Mouse (Mus musculus) heart, postnatal 0 days (tissue): ENCODE measurements at regions not wholly inside any gene's neighbourhood (a gene's known extent, or its start where the extent isn't known, plus 50 kb on each side); places are given as distances from the start of the nearest gene placed in this dataset.

Experiments used
- ATAC-seq: fragments of 200-750 bp; cut with Nextera tagmentation; 2 replicates; pipeline ENCODE4 v1.8.0; 2017; ENCODE audit warnings: low read depth, moderate number of reproducible peaks, moderate library complexity; ENCODE audit not compliant: insufficient read depth
- DNase-seq: peaks from one replicate; pipeline ENCODE4 v3.0.0-alpha.2; 2016; ENCODE audit warnings: low spot score
- H3K27ac ChIP-seq: fragments of 300-500 bp; sonication (generic); 2 replicates; pipeline ENCODE4 v1.5.1; 2014; ENCODE audit warnings: low read depth, mild to moderate bottlenecking
- H3K27me3 ChIP-seq: fragments of 300-500 bp; sonication (generic); 2 replicates; pipeline ENCODE4 v1.6.1; 2014; ENCODE audit warnings: low read length, mixed read lengths; ENCODE audit not compliant: control insufficient read depth, insufficient read depth
- H3K36me3 ChIP-seq: fragments of 300-500 bp; sonication (generic); replicated peaks from 2 replicates; pipeline ENCODE4 v1.6.1; 2014; ENCODE audit warnings: low read length, mixed read lengths; ENCODE audit not compliant: control insufficient read depth, insufficient read depth
- H3K4me1 ChIP-seq: fragments of 300-500 bp; sonication (generic); 2 replicates; pipeline ENCODE4 v1.6.1; 2014; ENCODE audit warnings: antibody characterized with exemption; ENCODE audit not compliant: control insufficient read depth, insufficient read depth
- H3K4me2 ChIP-seq: fragments of 300-500 bp; sonication (generic); 2 replicates; pipeline ENCODE4 v1.6.1; 2014; ENCODE audit warnings: low read depth, mild to moderate bottlenecking, low read length, moderate library complexity
- H3K4me3 ChIP-seq: fragments of 300-500 bp; sonication (generic); 2 replicates; pipeline ENCODE4 v1.5.1; 2014; ENCODE audit warnings: low read depth, low read length
- H3K9ac ChIP-seq: fragments of 300-500 bp; sonication (generic); replicated peaks from 2 replicates; pipeline ENCODE4 v1.6.1; 2014; ENCODE audit warnings: low read depth, low read length, mixed read lengths
- H3K9me3 ChIP-seq: fragments of 300-500 bp; sonication (generic); replicated peaks from 2 replicates; pipeline ENCODE4 v1.6.1; 2016; ENCODE audit warnings: low read length; ENCODE audit not compliant: control insufficient read depth
- CTCF ChIP-seq: IDR thresholded peaks from 2 replicates; pipeline ENCODE4 v1.5.1; 2016; ENCODE audit warnings: antibody characterized with exemption, control low read depth, low read depth
- EP300 ChIP-seq: IDR thresholded peaks from 2 replicates; pipeline ENCODE4 v1.6.1; 2016; ENCODE audit warnings: antibody characterized with exemption, low read depth
- WGBS: fragments of 180-500 bp; shearing (Covaris S2); extraction: QIAGEN DNeasy Blood & Tissue Kit; methylation state at CpG from one replicate; pipeline ENCODE4 v1.1.7; 2014; 5-methylcytosine and 5-hydroxymethylcytosine counted together

- no peaks in the 10 kb centered on the region for H3K9me3 ChIP-seq
- no peak overlapping the region for H3K4me2 ChIP-seq
- WGBS, result 22% methylated on average over 1 of the region's 1 CpGs
- H3K27me3 ChIP-seq, result no peaks in the 10 kb centered on the region
- DNase-seq, result no peak
- H3K36me3 ChIP-seq, result no peaks in the 10 kb centered on the region
- no peak overlapping the region for H3K27ac ChIP-seq
- no peak overlapping the region for H3K4me3 ChIP-seq
- H3K4me1 ChIP-seq, result no peaks in the 10 kb centered on the region
- H3K9ac ChIP-seq, result no peak overlapping the region
- no peak for ATAC-seq
- TF ChIP-seq EP300, result no peak
- no peak for TF ChIP-seq CTCF
These were observed 315.3 kb upstream of the Kdm8 start for GRCm38 (mm10) chr7:125129187-125129586.

- Histone ChIP-seq H3K27me3 (no peaks in the 10 kb centered on the region), H3K4me1 (no peaks in the 10 kb centered on the region), H3K4me3 (no peak overlapping the region), H3K4me2 (no peak overlapping the region), H3K36me3 (no peaks in the 10 kb centered on the region), H3K27ac (no peak overlapping the region), H3K9me3 (no peaks in the 10 kb centered on the region), H3K9ac (no peak overlapping the region)
- ATAC-seq, result no peak
- DNase-seq, result no peak
- 48% methylated on average over 1 of the region's 1 CpGs for WGBS
- TF ChIP-seq CTCF (no peak), EP300 (no peak)
These were observed 312.5 kb upstream of the Kdm8 start for GRCm38 (mm10) chr7:125131968-125132367.

- DNase-seq (no peak), ATAC-seq (no peak)
- 62% methylated on average over 3 of the region's 3 CpGs for WGBS
- no peak overlapping the region for H3K9ac ChIP-seq
- H3K9me3 ChIP-seq, result no peaks in the 10 kb centered on the region
- TF ChIP-seq CTCF (no peak), EP300 (no peak)
- H3K4me3 ChIP-seq, result no peak overlapping the region
- H3K27me3 ChIP-seq, result no peaks in the 10 kb centered on the region
- no peaks in the 10 kb centered on the region for H3K36me3 ChIP-seq
- no peak overlapping the region for H3K27ac ChIP-seq
- H3K4me2 ChIP-seq, result no peak overlapping the region
- no peaks in the 10 kb centered on the region for H3K4me1 ChIP-seq
These were observed 305.9 kb upstream of the Kdm8 start for GRCm38 (mm10) chr7:125138607-125139006.

- Histone ChIP-seq H3K4me1 (no peaks in the 10 kb centered on the region), H3K27me3 (no peaks in the 10 kb centered on the region), H3K9ac (no peak overlapping the region), H3K4me2 (no peak overlapping the region), H3K9me3 (no peaks in the 10 kb centered on the region), H3K27ac (no peak overlapping the region), H3K36me3 (no peaks in the 10 kb centered on the region), H3K4me3 (no peak overlapping the region)
- 63% methylated on average over 2 of the region's 2 CpGs for WGBS
- no peak for TF ChIP-seq EP300
- TF ChIP-seq CTCF, result no peak
- DNase-seq (no peak), ATAC-seq (no peak)
These were observed 305.3 kb upstream of the Kdm8 start for GRCm38 (mm10) chr7:125139196-125139595.

- Histone ChIP-seq H3K27ac (no peak overlapping the region), H3K4me1 (no peaks in the 10 kb centered on the region), H3K36me3 (no peaks in the 10 kb centered on the region), H3K27me3 (no peaks in the 10 kb centered on the region), H3K4me2 (no peak overlapping the region), H3K4me3 (no peak overlapping the region), H3K9ac (no peak overlapping the region), H3K9me3 (no peaks in the 10 kb centered on the region)
- no peak for ATAC-seq
- 59% methylated on average over 3 of the region's 3 CpGs for WGBS
- DNase-seq, result no peak
- TF ChIP-seq CTCF (no peak), EP300 (no peak)
These were observed 303.6 kb upstream of the Kdm8 start for GRCm38 (mm10) chr7:125140854-125141253.

GRCm38 (mm10) chr7:125141864-125142263 is 302.6 kb upstream of the Kdm8 start:
- ATAC-seq (no peak), DNase-seq (no peak)
- no peak overlapping the region for H3K27ac ChIP-seq
- H3K4me3 ChIP-seq, result no peak overlapping the region
- H3K27me3 ChIP-seq, result no peaks in the 10 kb centered on the region
- H3K9ac ChIP-seq, result no peak overlapping the region
- WGBS, result 67% methylated on average over 1 of the region's 1 CpGs
- no peak overlapping the region for H3K4me2 ChIP-seq
- H3K36me3 ChIP-seq, result no peaks in the 10 kb centered on the region
- no peaks in the 10 kb centered on the region for H3K4me1 ChIP-seq
- no peaks in the 10 kb centered on the region for H3K9me3 ChIP-seq
- no peak for TF ChIP-seq CTCF
- TF ChIP-seq EP300, result no peak
